Mouse (Mus musculus) limb, embryonic 10.5 days (tissue): ENCODE results near the gene Hormad1. TPM values are rescaled to one million over a fixed set of nuclear protein-coding genes. Genes with fewer than 3 reads are reported as not detected.
A peak's percentile ranks its signal among the peaks of the same experiment; 100 is the strongest.
"Not testable (repeated sequence)": the region's sequence is repeated elsewhere in the genome, so short reads cannot be mapped to it uniquely, and the experiment has no call there.

Experiments
- DNase-seq: peaks from one replicate; pipeline ENCODE4 v3.0.0-alpha.2; 2017; ENCODE audit warnings: low spot score
- H3K27ac ChIP-seq: fragments of 300-500 bp; sonication (generic); 2 replicates; pipeline ENCODE4 v1.5.1; 2016; ENCODE audit warnings: mild to moderate bottlenecking
- H3K27me3 ChIP-seq: fragments of 300-500 bp; sonication (generic); 2 replicates; pipeline ENCODE4 v1.6.1; 2016; ENCODE audit warnings: low read depth, mild to moderate bottlenecking; ENCODE audit not compliant: poor library complexity, severe bottlenecking
- H3K36me3 ChIP-seq: fragments of 300-500 bp; sonication (generic); 2 replicates; pipeline ENCODE4 v1.6.1; 2016; ENCODE audit warnings: mild to moderate bottlenecking, moderate library complexity
- H3K4me1 ChIP-seq: fragments of 300-500 bp; sonication (generic); 2 replicates; pipeline ENCODE4 v1.6.1; 2016
- H3K4me3 ChIP-seq: fragments of 300-500 bp; sonication (generic); 2 replicates; pipeline ENCODE4 v1.5.1; 2016; ENCODE audit warnings: mild to moderate bottlenecking, moderate library complexity
- H3K9me3 ChIP-seq: fragments of 300-500 bp; sonication (generic); replicated peaks from 2 replicates; pipeline ENCODE4 v1.6.1; 2016; ENCODE audit warnings: mild to moderate bottlenecking
- WGBS: fragments of 180-500 bp; shearing (Covaris S2); methylation state at CpG from one replicate; pipeline ENCODE4 v1.1.7; 2016; 5-methylcytosine and 5-hydroxymethylcytosine counted together
- polyA plus RNA-seq: library from polyadenylated mRNA; unstranded; fragments of >200 nt; fragmentation: Nextera tagmentation; extraction: Ambion mirVana; gene quantifications from 2 replicates; pipeline ENCODE4 v1.2.1, GENCODE M21; 2016

Hormad1 gene
- polyA plus RNA-seq, 1 experiment from 2014 or later: not detected

DNA sequence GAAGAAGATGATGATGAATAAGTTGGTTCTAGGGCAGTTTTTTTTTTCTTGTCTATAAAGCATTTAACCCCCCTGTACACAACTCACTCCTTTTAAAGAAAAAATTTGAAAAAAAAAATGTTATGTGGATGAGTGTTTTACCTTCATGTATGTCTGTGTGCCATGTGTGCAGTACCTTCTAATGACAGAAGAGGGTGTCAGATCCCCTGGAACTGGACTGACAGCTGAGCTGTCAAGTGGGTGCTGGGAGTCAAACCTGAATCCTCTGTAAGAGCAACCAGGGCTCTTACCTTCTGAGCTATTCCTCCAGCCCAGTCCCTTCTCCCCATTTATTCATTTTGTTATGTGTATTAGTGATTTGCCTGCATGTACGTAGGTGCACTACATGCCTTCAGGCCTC lies 28.5 kb upstream of the Hormad1 start:
- Histone ChIP-seq H3K27me3 (no peaks in the 10 kb centered on the region), H3K4me1 (no peaks in the 10 kb centered on the region), H3K27ac (no peak overlapping the region), H3K9me3 (no peaks in the 10 kb centered on the region), H3K4me3 (no peak overlapping the region), H3K36me3 (no peaks in the 10 kb centered on the region)
- WGBS: 97% methylated on average over 1 of the region's 1 CpGs
- DNase-seq: no peak

DNA sequence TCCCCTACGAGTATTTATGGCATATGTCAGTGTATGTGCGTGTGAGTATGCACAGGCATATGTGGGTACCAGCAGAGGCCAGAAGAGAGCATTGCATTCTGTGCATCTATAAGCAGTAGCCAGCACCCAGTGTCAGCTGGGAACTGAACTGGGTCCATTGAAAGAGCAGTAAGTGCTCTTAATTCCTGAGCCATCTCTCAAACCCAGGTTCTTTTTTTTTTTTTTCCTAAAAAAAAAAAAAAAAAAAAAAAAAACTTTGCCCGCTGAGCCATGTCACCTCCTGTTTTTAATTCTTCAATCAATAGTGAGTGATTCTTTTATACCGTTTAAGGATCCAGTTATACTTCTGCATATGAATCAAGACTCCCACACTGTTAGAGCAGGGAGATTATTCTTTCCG lies 26.1 kb upstream of the Hormad1 start:
- no peaks in the 10 kb centered on the region for H3K36me3 ChIP-seq
- DNase-seq: no peak
- no peak overlapping the region for H3K4me3 ChIP-seq
- no peaks in the 10 kb centered on the region for H3K27me3 ChIP-seq
- no peaks in the 10 kb centered on the region for H3K4me1 ChIP-seq
- H3K27ac ChIP-seq: no peak overlapping the region
- no peaks in the 10 kb centered on the region for H3K9me3 ChIP-seq
- WGBS: 92% methylated on average over 5 of the region's 5 CpGs

DNA sequence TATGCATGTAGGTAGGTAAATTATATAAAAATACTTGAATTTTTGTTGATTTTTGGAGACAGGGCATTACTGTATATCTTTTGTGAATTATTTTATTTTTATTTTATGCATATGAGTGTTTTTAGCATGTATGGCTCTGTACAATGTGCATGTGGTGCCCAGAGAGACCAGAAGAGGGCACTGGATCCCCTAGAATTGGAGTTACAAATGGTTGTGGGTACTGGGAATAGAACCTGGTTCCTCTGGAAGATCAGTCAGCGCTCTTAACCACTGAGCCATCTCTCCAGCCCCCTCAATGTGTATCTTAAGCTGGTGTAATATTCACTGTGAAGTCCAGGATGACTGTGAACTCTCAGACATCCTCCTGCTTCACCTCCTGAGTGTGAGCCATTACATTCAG lies 24.6 kb upstream of the Hormad1 start:
- no peaks in the 10 kb centered on the region for H3K27me3 ChIP-seq
- no peaks in the 10 kb centered on the region for H3K36me3 ChIP-seq
- 77% methylated on average over 1 of the region's 1 CpGs for WGBS
- no peaks in the 10 kb centered on the region for H3K4me1 ChIP-seq
- H3K27ac ChIP-seq: no peak overlapping the region
- no peak for DNase-seq
- no peak overlapping the region for H3K4me3 ChIP-seq
- no peaks in the 10 kb centered on the region for H3K9me3 ChIP-seq

DNA sequence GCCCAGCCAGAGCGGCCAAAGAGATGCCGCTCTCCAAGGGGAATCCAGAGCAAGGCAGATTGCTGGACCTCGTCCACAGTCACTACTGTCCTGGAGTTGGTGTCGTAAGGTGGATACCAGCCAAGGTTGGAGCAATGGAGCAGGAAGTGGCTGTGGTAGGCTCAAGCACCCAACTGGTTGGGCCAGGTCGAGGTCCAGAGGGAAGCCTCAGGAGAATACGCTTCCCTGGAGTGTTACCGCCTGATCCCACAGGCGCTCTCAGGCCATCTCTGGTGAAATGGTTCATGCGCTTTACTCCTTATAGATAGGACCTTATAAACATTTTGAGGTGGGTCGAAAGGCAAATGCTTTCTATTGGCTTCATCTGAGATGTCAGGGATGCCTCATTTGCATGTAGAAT lies 20.5 kb upstream of the Hormad1 start:
- Histone ChIP-seq H3K9me3 (no peaks in the 10 kb centered on the region), H3K4me3 (no peak overlapping the region), H3K36me3 (no peaks in the 10 kb centered on the region), H3K27ac (no peak overlapping the region), H3K4me1 (no peaks in the 10 kb centered on the region), H3K27me3 (no peaks in the 10 kb centered on the region)
- WGBS: 90% methylated on average over 10 of the region's 10 CpGs
- no peak for DNase-seq

DNA sequence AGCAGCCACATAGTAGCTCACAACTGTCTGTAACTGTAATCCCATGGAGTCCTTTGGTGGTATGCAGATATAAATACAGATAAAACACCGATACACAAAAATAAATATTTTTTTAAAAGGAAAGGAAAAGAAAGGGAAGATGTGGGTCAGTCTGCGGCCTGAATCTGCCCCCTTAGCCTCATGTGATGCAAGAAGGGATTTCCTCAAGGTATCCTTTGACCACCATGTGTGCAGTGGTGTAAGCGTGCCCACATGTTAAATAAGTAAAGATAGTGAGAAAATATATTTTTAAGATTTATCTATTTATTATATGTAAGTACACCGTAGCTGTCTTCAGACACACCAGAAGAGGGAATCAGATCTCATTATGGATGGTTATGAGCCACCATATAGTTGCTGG lies 19.6 kb upstream of the Hormad1 start:
- no peaks in the 10 kb centered on the region for H3K4me1 ChIP-seq
- no peaks in the 10 kb centered on the region for H3K27me3 ChIP-seq
- no peak for DNase-seq
- H3K9me3 ChIP-seq: no peaks in the 10 kb centered on the region
- H3K4me3 ChIP-seq: no peak overlapping the region
- H3K27ac ChIP-seq: no peak overlapping the region
- no peaks in the 10 kb centered on the region for H3K36me3 ChIP-seq
- 88% methylated on average over 4 of the region's 4 CpGs for WGBS

DNA sequence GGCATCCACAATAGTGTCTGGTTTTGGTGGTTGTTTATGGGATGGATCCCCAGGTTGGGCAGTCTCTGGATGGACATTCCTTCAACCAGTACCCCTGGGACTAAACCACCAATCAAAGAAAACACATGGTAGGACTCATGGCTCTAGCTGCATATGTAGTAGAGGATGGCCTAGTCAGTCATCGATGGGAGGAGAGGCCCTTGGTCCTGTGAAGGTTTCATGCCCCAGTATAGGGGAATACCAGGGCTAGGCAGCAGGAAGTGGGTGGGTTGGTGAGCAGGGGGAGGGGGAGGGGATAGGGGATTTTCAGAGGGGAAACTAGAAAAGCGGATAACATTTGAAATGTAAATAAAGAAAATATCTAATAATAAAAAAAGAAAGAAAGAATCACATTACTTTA lies 18.3 kb upstream of the Hormad1 start:
- H3K9me3 ChIP-seq, H3K4me1 ChIP-seq, H3K4me3 ChIP-seq, DNase-seq, H3K27ac ChIP-seq, H3K36me3 ChIP-seq, H3K27me3 ChIP-seq: not testable (repeated sequence)
- 85% methylated on average over 2 of the region's 2 CpGs for WGBS

DNA sequence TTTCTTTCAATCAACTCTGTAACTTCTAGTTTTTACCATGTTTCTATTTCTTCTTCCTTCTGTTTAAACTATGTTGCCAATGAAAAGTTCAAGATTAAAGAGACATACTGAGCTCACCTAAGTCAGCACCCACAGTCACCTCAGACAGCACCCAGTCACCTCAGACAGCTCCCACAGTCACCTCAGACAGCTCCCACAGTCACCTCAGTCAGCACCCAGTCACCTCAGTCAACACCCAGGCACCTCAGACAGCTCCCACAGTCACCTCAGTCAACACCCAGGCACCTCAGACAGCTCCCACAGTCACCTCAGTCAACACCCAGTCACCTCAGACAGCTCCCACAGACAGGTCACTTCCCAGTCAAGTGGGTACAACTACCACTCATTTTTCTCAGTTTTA lies 17.3 kb upstream of the Hormad1 start:
- H3K9me3 ChIP-seq: no peaks in the 10 kb centered on the region
- no peaks in the 10 kb centered on the region for H3K4me1 ChIP-seq
- no peak overlapping the region for H3K4me3 ChIP-seq
- H3K27me3 ChIP-seq: no peaks in the 10 kb centered on the region
- DNase-seq: no peak
- no peak overlapping the region for H3K27ac ChIP-seq
- no peaks in the 10 kb centered on the region for H3K36me3 ChIP-seq

DNA sequence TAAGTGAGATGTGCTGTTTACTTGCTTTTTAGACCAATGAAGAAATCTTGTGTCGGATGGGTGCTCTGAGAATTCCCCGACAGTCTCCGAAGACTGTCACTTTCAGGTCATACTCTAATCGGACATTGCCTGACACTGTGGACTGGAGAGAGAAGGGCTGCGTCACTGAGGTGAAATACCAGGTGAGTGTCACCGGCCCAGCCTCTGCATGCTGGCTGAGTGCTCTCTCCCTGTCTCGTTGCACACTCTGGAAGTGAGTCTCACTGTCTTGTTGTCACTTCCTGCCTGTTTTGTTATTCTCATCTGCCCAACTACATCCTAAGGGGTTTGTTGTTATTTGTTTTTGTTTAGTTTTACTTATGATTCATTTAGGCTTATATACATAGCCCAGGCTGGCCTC lies 16.5 kb upstream of the Hormad1 start:
- 74% methylated on average over 7 of the region's 7 CpGs for WGBS
- H3K4me3 ChIP-seq: no peak overlapping the region
- H3K4me1 ChIP-seq: no peaks in the 10 kb centered on the region
- H3K27ac ChIP-seq: no peak overlapping the region
- H3K27me3 ChIP-seq: no peaks in the 10 kb centered on the region
- no peaks in the 10 kb centered on the region for H3K9me3 ChIP-seq
- DNase-seq: no peak
- H3K36me3 ChIP-seq: no peaks in the 10 kb centered on the region

DNA sequence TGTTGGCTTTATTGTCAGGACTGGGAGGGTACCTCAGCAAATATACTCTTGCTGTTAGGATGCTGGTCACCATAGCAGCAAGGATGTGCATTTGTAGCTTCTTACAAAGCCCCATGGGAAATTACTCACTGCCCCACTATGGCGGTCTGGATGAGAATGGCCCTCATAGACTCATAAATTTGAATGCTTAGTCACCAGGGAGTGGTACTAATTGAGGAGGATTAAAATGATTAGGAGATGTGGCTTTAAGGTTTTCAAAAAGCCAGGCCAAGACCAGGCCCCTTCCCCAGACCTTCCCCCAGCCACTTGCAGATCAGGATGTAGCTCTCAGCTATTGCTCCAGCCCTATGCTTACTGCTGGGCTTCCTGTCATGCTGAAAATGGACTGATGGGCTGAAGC lies 9.3 kb upstream of the Hormad1 start:
- DNase-seq: no peak
- no peak overlapping the region for H3K4me3 ChIP-seq
- no peaks in the 10 kb centered on the region for H3K27me3 ChIP-seq
- WGBS: 81% methylated on average over 1 of the region's 1 CpGs
- H3K9me3 ChIP-seq: no peaks in the 10 kb centered on the region
- no peak overlapping the region for H3K27ac ChIP-seq
- H3K36me3 ChIP-seq: no peaks in the 10 kb centered on the region
- no peaks in the 10 kb centered on the region for H3K4me1 ChIP-seq

DNA sequence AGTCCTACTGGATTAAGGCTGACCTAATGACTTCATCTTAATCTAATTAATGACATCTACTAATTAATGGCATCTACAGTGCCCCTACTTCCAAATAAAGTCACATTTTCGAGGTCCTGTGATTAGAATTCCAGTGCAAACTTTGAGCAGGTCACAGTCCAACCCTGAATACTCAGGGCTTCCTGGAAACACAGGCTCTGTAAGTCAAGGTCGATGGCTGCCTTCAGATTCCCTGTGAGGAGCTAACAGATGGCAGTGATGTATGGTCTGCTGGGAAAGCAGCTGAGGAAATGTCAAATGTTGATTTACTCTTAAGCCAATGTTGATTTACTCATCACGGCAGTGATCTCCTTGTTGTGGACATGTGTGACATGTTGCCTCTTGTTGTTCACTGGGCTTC lies 5.5 kb upstream of the Hormad1 start:
- Histone ChIP-seq H3K27me3 (no peaks in the 10 kb centered on the region), H3K4me3 (no peak overlapping the region), H3K4me1 (no peaks in the 10 kb centered on the region), H3K9me3 (no peaks in the 10 kb centered on the region), H3K36me3 (no peaks in the 10 kb centered on the region), H3K27ac (no peak overlapping the region)
- 74% methylated on average over 3 of the region's 3 CpGs for WGBS
- no peak for DNase-seq

DNA sequence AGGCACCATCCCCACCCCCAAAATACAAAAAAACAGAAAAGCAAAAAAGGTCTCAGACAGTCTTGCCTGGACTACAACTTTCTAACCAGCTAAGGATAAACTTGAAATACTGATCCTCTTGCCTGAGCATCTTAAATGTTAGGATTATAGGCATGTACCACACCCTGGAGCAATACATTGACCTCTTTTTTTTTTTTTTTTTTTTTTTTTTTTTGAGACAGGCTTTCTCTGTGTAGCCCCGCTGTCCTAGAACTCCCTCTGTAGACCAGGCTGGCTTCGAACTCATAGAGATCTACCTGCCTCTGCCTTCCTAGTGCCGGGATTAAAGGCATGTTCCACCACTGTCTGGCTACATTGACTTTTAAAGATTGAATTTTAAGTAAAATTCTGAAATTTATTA lies 1.3 kb downstream of the Hormad1 start:
- H3K9me3 ChIP-seq: no peaks in the 10 kb centered on the region
- no peak for DNase-seq
- no peak overlapping the region for H3K4me3 ChIP-seq
- no peaks in the 10 kb centered on the region for H3K4me1 ChIP-seq
- 96% methylated on average over 3 of the region's 3 CpGs for WGBS
- H3K36me3 ChIP-seq: no peaks in the 10 kb centered on the region
- H3K27ac ChIP-seq: no peak overlapping the region
- H3K27me3 ChIP-seq: no peaks in the 10 kb centered on the region

DNA sequence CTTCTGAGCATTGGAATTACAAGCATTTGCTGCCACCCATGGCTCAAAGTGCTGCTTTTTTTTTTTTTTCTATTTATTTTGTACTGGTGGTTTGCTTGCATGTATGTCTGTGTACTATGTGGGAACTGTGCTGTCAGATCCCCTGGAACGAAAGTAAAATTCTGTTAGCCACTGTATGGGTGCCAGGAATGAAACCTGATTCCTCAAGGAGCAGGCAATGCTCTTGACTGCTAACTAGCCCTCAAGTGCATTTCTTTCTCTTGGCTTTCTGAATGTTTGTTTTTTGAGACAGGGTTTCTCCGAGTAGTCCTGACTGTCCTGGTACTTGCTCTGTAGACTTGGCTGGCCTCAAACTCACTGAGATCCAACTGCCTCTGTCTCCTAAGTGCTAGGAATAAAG lies 2.3 kb downstream of the Hormad1 start:
- Histone ChIP-seq H3K9me3 (no peaks in the 10 kb centered on the region), H3K4me3 (no peak overlapping the region), H3K27ac (no peak overlapping the region), H3K4me1 (no peaks in the 10 kb centered on the region), H3K36me3 (no peaks in the 10 kb centered on the region), H3K27me3 (no peaks in the 10 kb centered on the region)
- no peak for DNase-seq
- 88% methylated on average over 2 of the region's 2 CpGs for WGBS

DNA sequence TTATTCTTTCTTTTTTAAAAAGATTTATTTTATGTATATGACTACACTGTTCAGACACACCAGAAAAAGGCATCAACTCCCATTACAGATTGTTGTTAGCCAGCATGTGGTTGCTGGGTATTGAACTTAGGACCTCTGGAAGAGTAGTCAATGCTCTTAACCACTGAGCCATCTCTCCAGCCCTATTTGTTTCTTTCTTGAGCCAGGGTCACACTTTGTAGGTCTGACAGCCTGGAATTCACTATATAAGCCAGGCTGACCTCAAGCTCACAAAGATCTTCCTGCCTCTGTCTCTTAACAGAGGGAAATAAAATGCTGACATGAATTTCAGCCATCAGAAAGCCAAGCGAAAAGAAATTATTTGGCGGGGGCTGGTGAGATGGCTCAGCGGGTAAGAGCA lies 10.1 kb downstream of the Hormad1 start:
- no peak for DNase-seq
- Histone ChIP-seq H3K27me3 (no peaks in the 10 kb centered on the region), H3K36me3 (no peaks in the 10 kb centered on the region), H3K9me3 (no peaks in the 10 kb centered on the region), H3K4me1 (no peaks in the 10 kb centered on the region), H3K27ac (no peak overlapping the region), H3K4me3 (no peak overlapping the region)
- 90% methylated on average over 3 of the region's 3 CpGs for WGBS

DNA sequence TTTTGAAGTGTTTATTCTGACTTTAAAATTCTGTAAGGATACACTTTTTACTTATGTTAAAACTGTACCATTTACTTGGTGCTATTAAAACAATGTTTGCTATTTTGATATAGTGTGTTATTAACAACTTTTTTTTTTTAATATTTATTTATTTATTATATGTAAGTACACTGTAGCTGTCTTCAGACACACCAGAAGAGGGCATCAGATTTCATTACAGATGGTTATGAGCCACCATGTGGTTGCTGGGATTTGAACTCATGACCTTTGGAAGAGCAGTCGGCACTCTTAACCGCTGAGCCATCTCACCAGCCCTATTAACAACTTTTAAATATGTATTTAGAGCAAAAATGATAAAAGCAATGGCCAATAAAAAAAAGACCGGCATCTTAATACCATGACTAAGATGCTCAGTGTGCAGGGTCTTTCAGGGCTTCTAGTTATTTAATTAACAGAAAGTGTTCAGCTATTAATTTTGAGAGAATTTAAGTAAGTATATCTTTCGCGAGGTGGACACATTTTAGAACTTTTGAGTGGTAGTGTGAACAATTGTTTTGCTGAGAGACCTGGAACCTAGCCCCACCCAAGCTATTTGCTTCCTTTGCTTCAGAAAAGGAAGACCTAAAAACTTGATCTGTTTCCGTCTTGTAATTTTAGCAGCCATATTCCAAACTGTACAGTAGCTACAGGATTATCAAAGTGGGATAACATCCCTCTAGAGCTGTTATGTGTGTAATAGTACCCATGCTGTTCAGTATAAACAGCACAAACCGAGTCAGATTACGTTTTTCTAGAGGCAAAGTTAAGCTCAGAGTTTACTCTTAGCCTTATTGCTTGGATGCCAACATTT lies 28.5 kb downstream of the Hormad1 start:
- Histone ChIP-seq H3K36me3 (peaks cover 20% of the 10 kb centered on the region), H3K4me1 (peaks cover 10% of the 10 kb centered on the region; the same call in 1 of the 2 replicates), H3K27me3 (no peaks in the 10 kb centered on the region), H3K4me3 (peak overlapping the region; percentile 75), H3K27ac (peak overlapping the region; percentile 30), H3K9me3 (no peaks in the 10 kb centered on the region)
- WGBS: 53% methylated on average over 8 of the region's 8 CpGs
- no peak for DNase-seq
